Mouse (Mus musculus) forebrain, embryonic 11.5 days (tissue): Measurements from ENCODE around the gene Tstd3. TPM values are rescaled to one million over a fixed set of nuclear protein-coding genes. Genes with fewer than 3 reads are reported as not detected.

Experiments used
- ATAC-seq: fragments of 200-750 bp; cut with Nextera tagmentation; replicated peaks from 2 replicates; pipeline ENCODE4 v1.8.0; 2017; ENCODE audit warnings: moderate TSS enrichment; ENCODE audit not compliant: low FRiP score
- DNase-seq: peaks from one replicate; pipeline ENCODE4 v3.0.0-alpha.2; 2017; ENCODE audit warnings: low spot score
- H3K27ac ChIP-seq: fragments of 300-500 bp; sonication (generic); 2 replicates; pipeline ENCODE4 v1.5.1; 2014; ENCODE audit warnings: low read depth, low read length
- H3K27me3 ChIP-seq: fragments of 300-500 bp; sonication (generic); 2 replicates; pipeline ENCODE4 v1.6.1; 2014; ENCODE audit warnings: mild to moderate bottlenecking, low read length, mixed read lengths; ENCODE audit not compliant: control insufficient read depth, insufficient read depth
- H3K36me3 ChIP-seq: fragments of 300-500 bp; sonication (generic); 2 replicates; pipeline ENCODE4 v1.6.1; 2014; ENCODE audit warnings: mild to moderate bottlenecking, low read length, moderate library complexity, mixed read lengths; ENCODE audit not compliant: control insufficient read depth, insufficient read depth
- H3K4me1 ChIP-seq: fragments of 300-500 bp; sonication (generic); replicated peaks from 2 replicates; pipeline ENCODE4 v1.6.1; 2014; ENCODE audit warnings: low read length, mixed read lengths; ENCODE audit not compliant: control insufficient read depth, insufficient read depth
- H3K4me2 ChIP-seq: fragments of 300-500 bp; sonication (generic); 2 replicates; pipeline ENCODE4 v1.6.1; 2014; ENCODE audit warnings: low read depth, mild to moderate bottlenecking, low read length, moderate library complexity, mixed read lengths; ENCODE audit not compliant: severe bottlenecking
- H3K4me3 ChIP-seq: fragments of 300-500 bp; sonication (generic); 2 replicates; pipeline ENCODE4 v1.5.1; 2014; ENCODE audit warnings: low read depth, low read length
- H3K9ac ChIP-seq: fragments of 300-500 bp; sonication (generic); 2 replicates; pipeline ENCODE4 v1.6.1; 2014; ENCODE audit warnings: low read length
- H3K9me3 ChIP-seq: fragments of 300-500 bp; sonication (generic); 2 replicates; pipeline ENCODE4 v1.6.1; 2016; ENCODE audit warnings: low read length, mixed read lengths; ENCODE audit not compliant: control insufficient read depth
- WGBS: fragments of 180-500 bp; shearing (Covaris S2); extraction: QIAGEN DNeasy Blood & Tissue Kit; methylation state at CpG from one replicate; pipeline ENCODE4 v1.1.7; 2014; 5-methylcytosine and 5-hydroxymethylcytosine counted together
- polyA plus RNA-seq: library from polyadenylated mRNA; unstranded; fragments of >200 nt; fragmentation: Nextera tagmentation; extraction: Ambion mirVana; gene quantifications from 2 replicates; pipeline ENCODE4 v1.2.1, GENCODE M21; 2014

The Tstd3 gene
- polyA plus RNA-seq: 20.4 and 23.9 TPM in 2 replicates

- Histone ChIP-seq H3K36me3 (no peaks in the 10 kb centered on the region), H3K9me3 (no peaks in the 10 kb centered on the region), H3K27ac (no peak within 1 kb of the TSS), H3K4me3 (peak within 1 kb of the TSS; percentile 55), H3K9ac (peak within 1 kb of the TSS; percentile 70), H3K4me1 (no peaks in the 10 kb centered on the region), H3K27me3 (no peaks in the 10 kb centered on the region), H3K4me2 (peak within 1 kb of the TSS; percentile 59)
- ATAC-seq (peak; percentile 96), DNase-seq (peak; percentile 86)
- under 1% methylated on average over 17 of the region's 17 CpGs for WGBS
Measured at GRCm38 (mm10) chr4:21766863-21767304, at the start of gene Tstd3, which contains the start of gene Usp45. Gene Tstd3, minus strand, starts transcription at chr4:21767212. Gene Usp45, plus strand, starts transcription at chr4:21767156.

- no peaks in the 10 kb centered on the region for H3K4me1 ChIP-seq
- ATAC-seq (peak; percentile 86), DNase-seq (peak; percentile 67)
- H3K36me3 ChIP-seq: no peaks in the 10 kb centered on the region
- H3K4me3 ChIP-seq: no peak overlapping the region
- no peak overlapping the region for H3K27ac ChIP-seq
- no peaks in the 10 kb centered on the region for H3K27me3 ChIP-seq
- H3K9me3 ChIP-seq: no peaks in the 10 kb centered on the region
- H3K9ac ChIP-seq: no peak overlapping the region
- 40% methylated on average over 2 of the region's 2 CpGs for WGBS
- H3K4me2 ChIP-seq: no peak overlapping the region
Measured at GRCm38 (mm10) chr4:21814029-21814428, 47.0 kb upstream of the Tstd3 start.

GRCm38 (mm10) chr4:21812635-21813034 is 45.6 kb upstream of the Tstd3 start:
- H3K27ac ChIP-seq: no peak overlapping the region
- no peaks in the 10 kb centered on the region for H3K36me3 ChIP-seq
- no peak overlapping the region for H3K4me3 ChIP-seq
- no peaks in the 10 kb centered on the region for H3K27me3 ChIP-seq
- no peaks in the 10 kb centered on the region for H3K4me1 ChIP-seq
- DNase-seq (no peak), ATAC-seq (no peak)
- no peak overlapping the region for H3K9ac ChIP-seq
- WGBS: 92% methylated on average over 6 of the region's 6 CpGs
- no peaks in the 10 kb centered on the region for H3K9me3 ChIP-seq
- no peak overlapping the region for H3K4me2 ChIP-seq

- Histone ChIP-seq H3K27ac (no peak overlapping the region), H3K36me3 (no peaks in the 10 kb centered on the region), H3K4me2 (no peak overlapping the region), H3K4me1 (no peaks in the 10 kb centered on the region), H3K27me3 (no peaks in the 10 kb centered on the region), H3K4me3 (no peak overlapping the region), H3K9me3 (no peaks in the 10 kb centered on the region), H3K9ac (no peak overlapping the region)
- DNase-seq: no peak
- no peak for ATAC-seq
- WGBS: 91% methylated on average over 3 of the region's 3 CpGs
Measured at GRCm38 (mm10) chr4:21810608-21811007, 43.6 kb upstream of the Tstd3 start.

- no peak for ATAC-seq
- no peaks in the 10 kb centered on the region for H3K4me1 ChIP-seq
- H3K27ac ChIP-seq: no peak overlapping the region
- no peak overlapping the region for H3K4me3 ChIP-seq
- no peak overlapping the region for H3K4me2 ChIP-seq
- DNase-seq: no peak
- no peaks in the 10 kb centered on the region for H3K9me3 ChIP-seq
- 76% methylated on average over 5 of the region's 5 CpGs for WGBS
- H3K36me3 ChIP-seq: no peaks in the 10 kb centered on the region; the same call in 1 of the 2 replicates
- no peak overlapping the region for H3K9ac ChIP-seq
- H3K27me3 ChIP-seq: no peaks in the 10 kb centered on the region
Measured at GRCm38 (mm10) chr4:21807204-21807603, 40.2 kb upstream of the Tstd3 start.

- WGBS: 97% methylated on average over 2 of the region's 2 CpGs
- Histone ChIP-seq H3K4me2 (no peak overlapping the region), H3K9me3 (no peaks in the 10 kb centered on the region), H3K27ac (no peak overlapping the region), H3K27me3 (no peaks in the 10 kb centered on the region), H3K9ac (no peak overlapping the region), H3K36me3 (no peaks in the 10 kb centered on the region; the same call in none of the 2 replicates), H3K4me1 (no peaks in the 10 kb centered on the region), H3K4me3 (no peak overlapping the region)
- DNase-seq: no peak
- ATAC-seq: no peak
Measured at GRCm38 (mm10) chr4:21801620-21802019, 34.6 kb upstream of the Tstd3 start.

- Histone ChIP-seq H3K36me3 (no peaks in the 10 kb centered on the region; the same call in none of the 2 replicates), H3K27ac (no peak overlapping the region), H3K27me3 (no peaks in the 10 kb centered on the region), H3K9ac (no peak overlapping the region), H3K4me3 (no peak overlapping the region), H3K4me2 (no peak overlapping the region), H3K9me3 (no peaks in the 10 kb centered on the region), H3K4me1 (no peaks in the 10 kb centered on the region)
- DNase-seq (no peak), ATAC-seq (no peak)
- 83% methylated on average over 1 of the region's 1 CpGs for WGBS
Measured at GRCm38 (mm10) chr4:21801013-21801412, 34.0 kb upstream of the Tstd3 start.

- H3K4me2 ChIP-seq: no peak overlapping the region
- no peaks in the 10 kb centered on the region for H3K27me3 ChIP-seq
- no peak overlapping the region for H3K9ac ChIP-seq
- DNase-seq (no peak), ATAC-seq (no peak)
- WGBS: 83% methylated on average over 3 of the region's 3 CpGs
- H3K9me3 ChIP-seq: no peaks in the 10 kb centered on the region
- H3K4me3 ChIP-seq: no peak overlapping the region
- no peaks in the 10 kb centered on the region; the same call in 1 of the 2 replicates for H3K36me3 ChIP-seq
- no peaks in the 10 kb centered on the region for H3K4me1 ChIP-seq
- H3K27ac ChIP-seq: no peak overlapping the region
Measured at GRCm38 (mm10) chr4:21793631-21794030, 26.6 kb upstream of the Tstd3 start.

- 92% methylated on average over 4 of the region's 4 CpGs for WGBS
- no peaks in the 10 kb centered on the region for H3K4me1 ChIP-seq
- H3K4me2 ChIP-seq: no peak overlapping the region
- no peak for ATAC-seq
- no peaks in the 10 kb centered on the region for H3K27me3 ChIP-seq
- no peak for DNase-seq
- H3K36me3 ChIP-seq: peaks cover 7% of the 10 kb centered on the region; the same call in 1 of the 2 replicates
- no peak overlapping the region for H3K27ac ChIP-seq
- no peaks in the 10 kb centered on the region for H3K9me3 ChIP-seq
- H3K4me3 ChIP-seq: no peak overlapping the region
- no peak overlapping the region for H3K9ac ChIP-seq
Measured at GRCm38 (mm10) chr4:21789836-21790235, 22.8 kb upstream of the Tstd3 start.
